Mouse (Mus musculus): ENCODE data around the gene Lyrm2. TPM values are rescaled to one million over a fixed set of nuclear protein-coding genes. Genes with fewer than 3 reads are reported as not detected.

Gene Lyrm2
- total RNA-seq, 2 experiments from 2014 or later, result 30.6 to 40.0 TPM

Other genes with a start within 250 kb of the Lyrm2 start
- not detected for gene Gja10, start 197.5 kb upstream of the Lyrm2 start, total RNA-seq (2021)
- 1 to 10 TPM; 9.0 to 9.7 TPM for gene Casp8ap2, start 184.8 kb upstream of the Lyrm2 start, total RNA-seq (2021)
- gene Mdn1, start 143.1 kb upstream of the Lyrm2 start, total RNA-seq (2021), result 10 to 100 TPM; 27.1 to 37.3 TPM
- gene Ankrd6, start 150.6 kb downstream of the Lyrm2 start, total RNA-seq (2021), result 10 to 100 TPM; 55.8 to 59.2 TPM
- gene Rragd, start 182.8 kb downstream of the Lyrm2 start, total RNA-seq (2021), result 10 to 100 TPM; 94.8 to 95.0 TPM
- 100 to 1,000 TPM; 110 to 117 TPM for gene Ube2j1, start 231.2 kb downstream of the Lyrm2 start, total RNA-seq (2021)

Data from left cerebral cortex, adult 18-20 months (tissue).